Mouse (Mus musculus) forebrain, postnatal 0 days (tissue): Measurements from ENCODE around the gene Lgi1. TPM values are rescaled to one million over a fixed set of nuclear protein-coding genes. Genes with fewer than 3 reads are reported as not detected.

Source experiments
- ATAC-seq: fragments of 200-750 bp; cut with Nextera tagmentation; 2 replicates; pipeline ENCODE4 v1.8.0; 2017; ENCODE audit warnings: mild to moderate bottlenecking, moderate library complexity
- DNase-seq: peaks from one replicate; pipeline ENCODE4 v3.0.0-alpha.2; 2015
- H3K27ac ChIP-seq: fragments of 300-500 bp; sonication (generic); 2 replicates; pipeline ENCODE4 v1.5.1; 2014; ENCODE audit warnings: low read depth, mild to moderate bottlenecking, antibody characterized with exemption, low read length, moderate library complexity, mixed read lengths
- H3K27me3 ChIP-seq: fragments of 300-500 bp; sonication (generic); 2 replicates; pipeline ENCODE4 v1.6.1; 2014; ENCODE audit warnings: mild to moderate bottlenecking, low read length, mixed read lengths; ENCODE audit not compliant: insufficient read depth
- H3K36me3 ChIP-seq: fragments of 300-500 bp; sonication (generic); 2 replicates; pipeline ENCODE4 v1.6.1; 2014; ENCODE audit warnings: mild to moderate bottlenecking, moderate library complexity; ENCODE audit not compliant: insufficient read depth
- H3K4me1 ChIP-seq: fragments of 300-500 bp; sonication (generic); 2 replicates; pipeline ENCODE4 v1.6.1; 2014; ENCODE audit warnings: antibody characterized with exemption; ENCODE audit not compliant: insufficient read depth
- H3K4me2 ChIP-seq: fragments of 300-500 bp; sonication (generic); 2 replicates; pipeline ENCODE4 v1.6.1; 2014; ENCODE audit warnings: low read depth, mild to moderate bottlenecking, moderate library complexity
- H3K4me3 ChIP-seq: fragments of 300-500 bp; sonication (generic); 2 replicates; pipeline ENCODE4 v1.5.1; 2014; ENCODE audit warnings: low read depth, low read length, mixed read lengths
- H3K9ac ChIP-seq: fragments of 300-500 bp; sonication (generic); 2 replicates; pipeline ENCODE4 v1.6.1; 2014; ENCODE audit warnings: mild to moderate bottlenecking
- H3K9me3 ChIP-seq: fragments of 300-500 bp; sonication (generic); 2 replicates; pipeline ENCODE4 v1.6.1; 2016; ENCODE audit warnings: low read length
- CTCF ChIP-seq: sonication (generic); IDR thresholded peaks from 2 replicates; pipeline ENCODE4 v1.5.1; 2016; ENCODE audit warnings: antibody characterized with exemption, control low read depth, low read depth
- WGBS: fragments of 180-500 bp; shearing (Covaris S2); extraction: QIAGEN DNeasy Blood & Tissue Kit; methylation state at CpG from one replicate; pipeline ENCODE4 v1.1.7; 2014; 5-methylcytosine and 5-hydroxymethylcytosine counted together
- polyA plus RNA-seq: library from polyadenylated mRNA; unstranded; fragments of >200 nt; fragmentation: Nextera tagmentation; extraction: Ambion mirVana; gene quantifications from 2 replicates; pipeline ENCODE4 v1.2.1, GENCODE M21; 2015
- total RNA-seq: library from RNA; depleted of rRNA; stranded (reverse); fragments of >200 nt; gene quantifications from 2 replicates; pipeline ENCODE4 v1.2.3, GENCODE M21; 2014

Gene Lgi1
- total and polyA plus RNA-seq, 2 experiments from 2014 or later = 20.3 to 25.7 TPM

DNA sequence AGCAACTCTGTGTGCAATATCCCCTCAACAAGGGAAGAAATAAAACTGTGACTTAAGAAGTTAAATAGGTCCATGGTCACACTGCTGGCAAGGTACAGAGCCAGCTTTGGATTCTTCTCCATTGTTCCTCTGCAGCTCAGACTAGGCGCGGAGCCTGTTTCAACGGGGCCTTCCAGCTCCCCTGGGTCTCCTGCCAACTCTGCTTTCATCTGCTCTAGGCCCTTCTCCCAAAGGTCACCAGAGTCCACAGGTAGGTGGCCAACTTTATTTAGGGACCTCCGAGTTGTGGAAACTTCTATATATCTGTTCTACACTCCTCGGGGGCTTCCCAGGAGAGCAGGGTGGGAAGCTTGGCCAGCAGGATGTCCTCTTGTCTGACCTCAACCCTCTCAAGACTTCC, 3.0 kb upstream of the Lgi1 start:
- no peak for TF ChIP-seq CTCF
- H3K4me2 ChIP-seq = no peak overlapping the region
- no peaks in the 10 kb centered on the region for H3K36me3 ChIP-seq
- no peak overlapping the region for H3K4me3 ChIP-seq
- no peak overlapping the region for H3K9ac ChIP-seq
- peaks cover 8% of the 10 kb centered on the region; the same call in 1 of the 2 replicates for H3K4me1 ChIP-seq
- WGBS = 76% methylated on average over 5 of the region's 5 CpGs
- H3K27ac ChIP-seq = no peak overlapping the region
- H3K9me3 ChIP-seq = no peaks in the 10 kb centered on the region
- ATAC-seq (no peak), DNase-seq (no peak)
- H3K27me3 ChIP-seq = no peaks in the 10 kb centered on the region

DNA sequence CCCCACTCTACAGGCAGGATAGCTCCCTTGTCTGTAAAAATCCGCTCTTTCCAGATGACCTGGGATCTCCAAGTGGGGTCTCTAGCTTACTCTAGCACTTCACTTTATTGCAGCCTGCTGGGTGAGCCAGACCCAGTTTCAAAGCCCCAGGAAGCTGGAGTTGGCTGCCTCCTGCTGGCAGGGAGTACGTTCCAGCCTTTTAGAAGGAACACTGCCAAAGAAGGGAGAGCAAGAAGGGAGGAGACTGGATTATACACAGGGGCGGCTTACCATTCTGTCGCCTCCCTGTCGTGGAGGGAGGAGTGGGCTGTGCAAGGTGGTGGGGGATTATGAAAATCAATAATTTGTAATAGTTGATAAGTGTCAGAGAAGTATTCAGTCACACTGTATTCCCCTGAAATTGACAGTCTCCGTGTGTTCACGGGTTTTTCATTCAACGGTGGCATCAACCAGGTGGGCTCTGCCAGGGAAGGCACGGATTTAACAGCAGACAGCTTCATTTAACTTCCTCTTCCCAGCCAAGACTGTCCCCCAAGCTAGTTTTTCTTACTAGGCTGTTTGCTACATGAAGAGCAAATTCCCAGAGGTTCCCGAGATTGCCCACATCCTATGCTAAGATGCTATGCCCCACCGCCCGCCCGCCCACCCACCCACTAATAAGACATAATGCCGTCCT, 369 bp upstream of the Lgi1 start:
- peak; percentile 86 for DNase-seq
- H3K4me2 ChIP-seq = peak overlapping the region; percentile 45
- WGBS = 6% methylated on average over 14 of the region's 14 CpGs
- peak; percentile 83 for ATAC-seq
- no peaks in the 10 kb centered on the region for H3K27me3 ChIP-seq
- H3K27ac ChIP-seq = peak overlapping the region; percentile 91
- peak overlapping the region; percentile 40 for H3K4me3 ChIP-seq
- peaks cover 15% of the 10 kb centered on the region; the same call in 1 of the 2 replicates for H3K4me1 ChIP-seq
- no peaks in the 10 kb centered on the region for H3K36me3 ChIP-seq
- no peaks in the 10 kb centered on the region for H3K9me3 ChIP-seq
- peak; percentile 78 for TF ChIP-seq CTCF
- H3K9ac ChIP-seq = peak overlapping the region; percentile 71

DNA sequence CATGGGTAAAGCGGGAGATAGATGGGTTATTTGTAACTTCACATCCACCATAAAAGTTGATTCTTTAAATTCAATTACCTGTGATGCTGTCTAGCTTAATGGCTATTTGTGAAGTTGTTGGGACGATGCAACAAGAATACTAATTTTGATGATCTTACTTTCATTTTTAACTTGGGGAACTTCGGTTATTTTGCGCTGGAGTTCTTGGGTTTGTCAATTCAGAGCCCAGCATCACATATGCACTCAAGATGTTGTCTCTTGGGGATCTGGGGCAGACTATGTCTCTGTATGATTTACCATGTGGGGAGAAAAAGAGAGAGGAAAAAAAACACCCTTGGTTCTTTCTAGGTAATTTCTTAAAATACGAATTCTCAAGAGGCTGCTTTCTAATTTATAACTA, 1.4 kb downstream of the Lgi1 start:
- peak overlapping the region; percentile 91 for H3K27ac ChIP-seq
- H3K4me2 ChIP-seq = peak overlapping the region; percentile 45
- DNase-seq (no peak), ATAC-seq (no peak)
- no peaks in the 10 kb centered on the region for H3K9me3 ChIP-seq
- H3K9ac ChIP-seq = peak overlapping the region; percentile 71
- H3K27me3 ChIP-seq = no peaks in the 10 kb centered on the region
- peak overlapping the region; percentile 40 for H3K4me3 ChIP-seq
- 72% methylated on average over 5 of the region's 5 CpGs for WGBS
- no peaks in the 10 kb centered on the region for H3K36me3 ChIP-seq
- no peak for TF ChIP-seq CTCF
- peaks cover 10% of the 10 kb centered on the region; the same call in 1 of the 2 replicates for H3K4me1 ChIP-seq

DNA sequence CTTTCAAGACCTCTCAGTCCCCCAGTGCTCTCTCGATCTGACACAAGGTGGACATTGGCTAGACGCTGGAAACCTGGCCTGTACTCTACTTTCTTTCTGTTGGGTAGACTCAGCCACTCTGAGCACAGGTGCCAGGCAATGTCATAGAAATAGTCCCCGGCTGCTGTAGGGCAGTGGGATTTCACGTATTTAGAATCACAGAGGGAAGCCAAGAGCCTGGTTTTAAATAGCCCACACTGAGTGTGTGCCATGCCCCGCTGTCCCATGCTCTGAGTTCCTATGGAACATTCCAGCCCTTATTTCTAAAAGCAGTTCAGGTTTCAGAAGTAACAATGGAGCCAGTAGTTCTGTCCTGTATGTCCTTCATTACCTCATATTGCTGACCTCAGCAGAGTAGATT, 3.1 kb downstream of the Lgi1 start:
- Histone ChIP-seq H3K36me3 (no peaks in the 10 kb centered on the region), H3K4me3 (no peak overlapping the region), H3K4me1 (peaks cover 10% of the 10 kb centered on the region; the same call in 1 of the 2 replicates), H3K9ac (no peak overlapping the region), H3K4me2 (peak overlapping the region; percentile 6; the same call in 1 of the 2 replicates), H3K9me3 (no peaks in the 10 kb centered on the region), H3K27me3 (no peaks in the 10 kb centered on the region), H3K27ac (no peak overlapping the region)
- no peak for DNase-seq
- 75% methylated on average over 5 of the region's 5 CpGs for WGBS
- no peak for TF ChIP-seq CTCF
- ATAC-seq = no peak

DNA sequence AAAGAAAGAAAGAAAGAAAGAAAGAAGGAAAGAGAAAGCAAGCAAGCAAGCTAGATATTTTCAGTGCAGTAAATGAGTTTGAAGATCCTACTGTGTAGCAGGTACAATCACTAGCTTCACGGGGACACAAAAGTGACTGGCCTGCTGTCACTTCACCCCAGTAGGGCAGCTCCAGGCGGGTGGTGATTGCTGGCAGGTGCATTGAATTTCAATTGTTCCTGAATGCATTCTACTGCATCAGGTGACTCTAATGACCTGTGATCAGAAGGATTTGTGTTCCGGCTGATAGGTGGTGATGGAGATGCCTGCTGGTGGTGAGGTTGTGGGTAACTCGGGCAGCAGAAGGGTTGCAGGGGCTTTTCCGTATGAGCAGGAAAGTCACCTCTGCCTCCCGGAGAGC, 6.7 kb downstream of the Lgi1 start:
- Histone ChIP-seq H3K27me3 (no peaks in the 10 kb centered on the region), H3K4me3 (no peak overlapping the region), H3K36me3 (no peaks in the 10 kb centered on the region), H3K27ac (no peak overlapping the region), H3K4me2 (no peak overlapping the region), H3K9ac (no peak overlapping the region), H3K4me1 (peaks cover 10% of the 10 kb centered on the region; the same call in 1 of the 2 replicates), H3K9me3 (no peaks in the 10 kb centered on the region)
- 25% methylated on average over 6 of the region's 6 CpGs for WGBS
- DNase-seq = no peak
- ATAC-seq = no peak
- TF ChIP-seq CTCF = no peak

DNA sequence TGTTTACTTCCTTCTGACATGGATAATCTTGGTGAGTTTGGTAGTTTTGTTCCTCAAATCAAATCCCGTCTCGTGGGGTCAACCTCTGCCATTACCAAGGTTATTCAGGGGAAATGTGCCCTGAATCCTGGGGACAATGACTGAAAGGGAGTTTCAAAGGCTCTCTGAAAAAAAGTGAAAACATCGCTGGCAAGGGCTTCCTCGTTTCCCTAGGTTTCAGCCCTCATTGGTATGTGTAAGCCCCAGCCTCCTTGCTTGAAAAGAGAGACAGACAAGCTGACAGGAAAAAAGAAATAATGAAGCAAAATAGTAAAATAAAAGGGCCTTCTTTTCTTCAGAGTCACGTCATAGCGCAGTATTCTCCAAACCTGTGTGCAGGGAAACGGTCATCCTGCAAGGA, 9.5 kb downstream of the Lgi1 start:
- ATAC-seq (no peak; the same call in 1 of the 2 replicates), DNase-seq (no peak)
- H3K4me2 ChIP-seq = no peak overlapping the region
- H3K9ac ChIP-seq = no peak overlapping the region
- no peak overlapping the region for H3K4me3 ChIP-seq
- WGBS = 44% methylated on average over 7 of the region's 7 CpGs
- no peaks in the 10 kb centered on the region for H3K27me3 ChIP-seq
- no peaks in the 10 kb centered on the region for H3K9me3 ChIP-seq
- no peaks in the 10 kb centered on the region for H3K36me3 ChIP-seq
- H3K27ac ChIP-seq = no peak overlapping the region
- no peak for TF ChIP-seq CTCF
- H3K4me1 ChIP-seq = no peaks in the 10 kb centered on the region

DNA sequence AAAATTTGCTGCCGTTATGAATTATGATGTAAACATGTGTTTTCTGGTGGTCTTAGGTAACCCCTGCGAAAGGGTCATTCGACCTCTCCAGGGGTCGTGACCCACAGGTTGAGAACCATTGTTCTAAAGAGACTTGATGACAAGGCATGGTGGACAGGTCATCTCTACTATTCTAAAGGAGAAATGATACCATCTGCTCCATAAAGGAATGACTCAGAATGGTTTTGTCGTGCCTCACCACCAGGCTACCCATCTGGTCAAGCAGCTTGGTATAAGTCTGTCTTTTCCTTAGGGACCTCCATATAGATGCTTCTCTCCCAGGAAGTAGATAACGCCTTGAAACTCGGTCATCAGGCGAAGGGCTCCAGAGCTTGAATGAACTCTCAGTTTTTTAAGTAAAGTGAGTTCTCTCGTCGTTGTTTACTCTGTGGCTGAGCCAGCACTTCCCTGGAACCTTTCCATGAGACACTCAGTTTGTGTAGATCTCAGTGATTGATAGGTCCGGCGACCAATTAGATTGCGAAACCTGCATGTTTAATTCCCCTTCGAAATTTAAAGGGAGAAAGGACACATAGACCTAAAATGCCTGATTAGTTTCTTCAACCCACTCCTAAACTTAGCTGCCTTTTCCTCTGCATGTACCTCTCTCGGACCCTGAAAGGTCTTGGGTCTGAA, 10.5 kb downstream of the Lgi1 start:
- no peak overlapping the region for H3K4me3 ChIP-seq
- H3K4me1 ChIP-seq = no peaks in the 10 kb centered on the region
- 86% methylated on average over 15 of the region's 15 CpGs for WGBS
- no peak for TF ChIP-seq CTCF
- H3K27me3 ChIP-seq = no peaks in the 10 kb centered on the region
- H3K36me3 ChIP-seq = no peaks in the 10 kb centered on the region
- ATAC-seq (no peak), DNase-seq (no peak)
- H3K4me2 ChIP-seq = no peak overlapping the region
- no peak overlapping the region for H3K9ac ChIP-seq
- no peaks in the 10 kb centered on the region for H3K9me3 ChIP-seq
- H3K27ac ChIP-seq = no peak overlapping the region; the same call in 1 of the 2 replicates
